Mouse (Mus musculus): ENCODE results near the gene Tmub2.
A peak's percentile ranks its signal among the peaks of the same experiment; 100 is the strongest.

The Tmub2 gene

GRCm38 (mm10) chr11:102284501-102285094 is at the start of gene Tmub2:
Gene Tmub2 (plus strand): TSS chr11:102284931.
- peak; percentile 94 for DNase-seq (ENCODE audit: low spot score)

- no peak for DNase-seq (ENCODE audit: low spot score)
These were observed 48.7 kb upstream of the Tmub2 start for GRCm38 (mm10) chr11:102236022-102236421.

DNA sequence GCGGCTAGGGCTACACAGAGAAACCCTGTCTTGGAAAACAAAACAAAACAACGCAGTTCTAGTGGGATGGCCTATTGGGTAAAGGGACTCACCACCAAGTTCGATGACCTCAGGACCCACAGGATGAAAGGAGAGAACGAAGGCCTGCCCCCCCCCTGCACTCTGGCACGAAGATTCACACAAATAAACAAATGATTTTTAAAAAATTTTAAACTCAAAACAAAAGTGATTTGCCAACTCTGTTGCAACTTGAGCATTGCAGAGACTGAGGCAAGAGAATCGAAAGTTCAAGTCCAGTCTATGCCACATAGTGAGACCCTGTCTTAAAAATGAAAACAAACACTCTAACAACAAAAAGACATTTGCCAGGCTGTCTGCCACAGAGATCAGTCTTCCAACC is 44.1 kb upstream of the Tmub2 start:
- no peak for DNase-seq (ENCODE audit: low spot score)

DNA sequence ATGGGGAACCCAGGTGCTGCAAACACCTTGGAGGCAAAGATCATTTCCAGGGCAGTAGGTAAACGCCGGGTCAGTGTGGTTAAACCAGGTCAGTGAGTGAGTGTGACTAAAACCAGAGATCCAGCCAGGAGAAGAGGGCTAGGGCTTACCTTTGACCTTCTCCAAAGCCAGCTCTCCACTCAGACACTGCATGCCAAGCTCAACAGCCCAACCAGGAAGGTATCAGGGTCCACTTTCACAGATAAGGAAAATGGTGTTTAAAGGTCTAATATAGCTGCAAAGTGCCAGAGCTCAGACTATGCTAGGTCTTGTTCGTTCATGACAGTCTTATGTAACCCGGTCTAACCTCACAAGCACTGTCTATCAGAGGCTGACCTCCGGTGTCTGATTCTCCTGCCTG is 43.5 kb upstream of the Tmub2 start:
- no peak for DNase-seq (ENCODE audit: low spot score)

- DNase-seq (ENCODE audit: low spot score), result no peak
These were observed 42.9 kb upstream of the Tmub2 start for GRCm38 (mm10) chr11:102241874-102242273.

GRCm38 (mm10) chr11:102244926-102245449 is 39.7 kb upstream of the Tmub2 start:
- DNase-seq (ENCODE audit: low spot score), result peak; percentile 53

DNA sequence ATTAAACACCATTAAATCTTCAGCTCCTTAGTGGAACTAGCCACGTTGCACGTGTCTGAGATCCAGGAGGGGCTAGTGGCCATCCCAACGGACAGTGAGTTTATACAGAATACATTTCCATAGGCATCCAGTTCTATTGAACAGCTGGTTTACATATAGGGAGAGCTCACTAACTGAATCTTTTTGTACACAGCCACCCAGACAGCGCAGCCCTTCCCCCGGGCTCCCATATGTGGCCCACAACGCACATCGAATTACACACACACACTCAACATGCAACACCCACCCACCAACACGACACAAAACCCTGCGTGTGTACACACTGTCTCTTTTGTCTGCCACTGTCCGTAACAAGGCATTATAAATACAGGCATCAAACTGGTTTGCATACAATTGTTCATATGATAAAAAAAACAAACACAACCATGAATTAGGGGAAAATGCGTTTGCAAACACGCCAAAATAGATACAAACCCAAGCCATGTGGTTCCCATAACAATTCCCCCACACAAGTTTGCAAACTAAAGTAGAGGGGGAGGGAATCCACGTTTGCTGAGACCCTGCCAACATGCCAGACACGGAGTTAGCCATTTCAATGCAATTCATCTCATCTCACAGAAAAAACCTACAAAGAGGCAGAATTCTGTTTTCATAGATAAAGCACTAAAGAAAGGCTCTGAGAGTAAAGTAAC is 39.0 kb upstream of the Tmub2 start:
- DNase-seq (ENCODE audit: low spot score), result no peak

DNA sequence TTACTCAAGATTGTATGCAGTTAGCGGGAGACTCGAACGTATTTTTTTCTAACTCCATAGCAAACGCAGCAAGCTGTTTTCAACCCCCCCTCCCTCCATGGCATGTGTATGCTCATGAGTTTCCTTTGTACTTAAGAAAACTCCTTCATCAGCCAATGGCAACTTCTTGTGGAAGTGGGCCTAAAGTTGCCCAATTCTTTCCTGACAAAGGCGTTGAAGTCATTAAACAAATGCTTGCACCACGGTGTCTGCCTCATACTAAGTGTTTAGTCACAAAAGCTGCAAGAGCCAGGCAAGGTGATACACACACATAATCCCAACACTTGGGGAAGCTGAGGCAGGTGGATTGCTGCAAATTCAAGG is 38.5 kb upstream of the Tmub2 start:
- DNase-seq (ENCODE audit: low spot score), result no peak

DNA sequence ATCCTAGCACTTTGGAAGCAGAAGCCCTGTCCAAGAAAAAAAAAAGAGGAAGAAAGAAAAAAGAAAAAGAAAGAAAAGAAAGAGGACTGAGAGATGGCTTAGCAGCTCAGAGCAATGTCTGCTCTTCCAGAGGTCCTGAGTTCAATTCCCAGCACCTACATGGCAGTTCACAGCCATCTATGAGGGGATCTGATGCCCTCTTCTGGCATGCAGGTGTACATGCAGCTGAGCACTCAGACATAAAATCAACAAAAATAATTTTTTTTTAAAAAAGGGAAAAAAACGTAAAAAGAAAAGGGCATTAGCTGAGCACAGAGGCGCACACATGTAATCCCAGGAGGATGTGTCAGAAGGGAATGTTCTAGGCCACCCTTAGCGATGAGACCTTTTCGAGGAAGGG is 37.9 kb upstream of the Tmub2 start:
- DNase-seq (ENCODE audit: low spot score), result no peak

GRCm38 (mm10) chr11:102248630-102249230 is 36.0 kb upstream of the Tmub2 start, which contains the start of gene BC030867:
Gene BC030867 (plus strand): TSS chr11:102248882.
- peak; percentile 88 for DNase-seq (ENCODE audit: low spot score)

DNA sequence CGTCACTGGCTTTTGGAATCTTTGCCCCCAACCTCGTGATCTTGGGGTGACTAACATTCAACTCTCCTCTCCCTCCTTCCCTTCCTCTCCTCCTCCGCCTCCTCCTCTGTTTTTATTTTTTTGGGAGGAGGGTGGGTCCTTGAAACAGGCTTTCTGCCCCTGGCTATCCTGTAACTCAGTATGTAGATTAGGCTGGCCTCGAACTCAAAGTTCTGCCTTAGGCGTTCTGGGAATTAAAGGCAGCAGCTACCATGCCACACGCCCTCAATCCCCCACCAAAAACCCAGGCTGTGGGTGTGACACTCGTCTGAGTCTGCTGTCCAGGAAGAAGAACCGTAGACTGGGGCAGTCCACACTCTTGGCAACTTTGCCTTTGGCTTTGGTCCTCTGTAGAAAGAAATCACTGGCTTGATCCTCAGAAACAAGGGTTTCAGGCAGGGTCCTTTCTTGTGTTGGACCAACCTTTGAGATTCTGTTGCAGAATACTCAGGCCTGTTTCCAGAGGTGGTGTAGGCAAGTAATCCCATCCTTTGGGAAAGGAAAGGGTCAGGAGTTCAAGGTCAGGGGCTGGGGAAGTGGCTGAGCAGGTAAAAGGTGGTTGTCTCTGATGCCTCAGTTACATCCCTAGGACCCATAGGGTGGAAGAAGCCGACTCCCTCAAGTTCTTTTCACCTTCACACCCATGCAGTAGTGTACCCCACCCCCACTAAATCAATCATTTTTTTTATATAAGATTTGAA is 35.2 kb upstream of the Tmub2 start:
- no peak for DNase-seq (ENCODE audit: low spot score)

GRCm38 (mm10) chr11:102257514-102257913 is 27.2 kb upstream of the Tmub2 start:
- DNase-seq (ENCODE audit: low spot score), result no peak

DNA sequence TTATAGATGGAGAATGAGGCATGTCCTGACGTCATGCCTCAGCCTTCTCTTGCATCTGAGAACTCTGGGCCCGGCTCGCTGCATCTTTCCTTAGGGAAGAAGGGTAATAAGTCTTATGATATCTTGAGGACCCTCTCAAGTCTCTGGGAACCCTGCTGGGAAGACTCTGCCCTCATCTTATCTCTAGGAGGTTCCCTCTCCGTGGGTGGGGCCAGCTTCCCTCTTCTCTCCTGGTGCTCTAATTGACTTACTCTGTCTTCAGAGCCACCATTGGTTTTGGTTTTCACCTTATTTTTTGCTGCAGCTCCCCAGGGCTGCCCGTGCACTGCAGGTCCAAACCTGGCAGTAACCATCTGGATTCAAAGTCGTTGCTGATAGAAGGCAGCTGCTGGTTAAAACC is 26.6 kb upstream of the Tmub2 start:
- no peak for DNase-seq (ENCODE audit: low spot score)

GRCm38 (mm10) chr11:102258521-102258920 is 26.2 kb upstream of the Tmub2 start:
- no peak for DNase-seq (ENCODE audit: low spot score)

DNA sequence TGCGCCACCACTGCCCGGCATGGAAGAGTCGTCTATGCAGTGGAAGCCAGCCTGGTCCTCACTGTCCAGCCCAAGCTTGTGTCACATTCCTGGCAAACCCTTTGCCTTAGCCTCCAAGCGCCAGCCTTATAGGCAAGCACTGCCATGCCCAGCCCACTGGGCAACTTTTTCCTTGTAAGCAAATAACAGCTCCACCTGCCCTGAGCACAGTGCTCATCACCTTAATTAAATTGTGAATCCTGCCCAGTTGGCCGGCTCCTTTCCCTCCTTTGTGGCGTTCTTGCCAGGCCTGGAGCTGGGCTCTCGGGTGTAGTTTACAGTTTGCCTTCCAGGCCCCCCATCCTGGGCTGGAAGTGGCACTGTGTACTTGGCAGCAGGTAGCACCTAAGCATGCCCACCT is 21.5 kb upstream of the Tmub2 start:
- no peak for DNase-seq (ENCODE audit: low spot score)

- no peak for DNase-seq (ENCODE audit: low spot score)
These were observed 18.9 kb upstream of the Tmub2 start for GRCm38 (mm10) chr11:102265816-102266215.

GRCm38 (mm10) chr11:102266631-102267355 is 17.9 kb upstream of the Tmub2 start:
- no peak for DNase-seq (ENCODE audit: low spot score)

- peak; percentile 69 for DNase-seq (ENCODE audit: low spot score)
These were observed 17.3 kb upstream of the Tmub2 start for GRCm38 (mm10) chr11:102267480-102267879.

DNA sequence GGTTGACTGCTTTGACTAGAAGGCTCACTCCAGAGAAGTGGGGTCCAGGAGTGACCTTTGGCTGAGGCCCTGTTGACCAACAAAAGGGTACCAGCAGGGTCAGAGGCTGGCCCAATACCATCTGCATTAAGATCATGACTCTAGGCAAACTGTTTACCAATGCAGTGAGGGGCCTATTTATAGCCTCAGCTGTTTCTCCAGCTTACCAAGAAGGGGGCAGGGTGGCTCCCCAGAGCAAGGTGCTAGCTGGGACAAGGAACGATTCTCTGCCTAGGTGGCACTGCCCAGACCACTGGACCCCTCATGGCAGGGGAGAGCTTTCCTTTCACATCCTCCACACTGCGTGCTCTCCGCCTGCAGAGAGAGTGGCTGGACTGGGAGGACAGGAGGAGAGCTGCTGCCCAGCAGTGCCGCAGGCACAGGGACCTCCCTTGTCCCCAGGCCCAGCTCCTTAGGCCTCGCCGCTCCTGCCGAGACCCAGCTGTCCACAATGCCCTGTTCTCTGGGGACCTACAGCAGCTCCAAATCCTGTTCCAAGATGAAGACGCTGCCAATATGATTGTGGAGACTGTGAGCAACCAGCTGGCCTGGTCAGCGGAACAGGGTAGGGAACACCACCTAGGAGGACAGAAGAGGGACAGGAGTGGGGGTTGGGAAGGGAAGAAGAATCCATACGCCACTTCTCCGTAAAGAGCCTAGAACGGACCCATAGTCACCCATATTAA is 16.0 kb upstream of the Tmub2 start, which contains the start of gene Asb16:
Asb16 (plus strand) TSS at position 224 of the 725 bp plus-strand sequence.
- no peak for DNase-seq (ENCODE audit: low spot score)

GRCm38 (mm10) chr11:102276411-102276915 is 8.3 kb upstream of the Tmub2 start:
- DNase-seq (ENCODE audit: low spot score), result no peak

DNA sequence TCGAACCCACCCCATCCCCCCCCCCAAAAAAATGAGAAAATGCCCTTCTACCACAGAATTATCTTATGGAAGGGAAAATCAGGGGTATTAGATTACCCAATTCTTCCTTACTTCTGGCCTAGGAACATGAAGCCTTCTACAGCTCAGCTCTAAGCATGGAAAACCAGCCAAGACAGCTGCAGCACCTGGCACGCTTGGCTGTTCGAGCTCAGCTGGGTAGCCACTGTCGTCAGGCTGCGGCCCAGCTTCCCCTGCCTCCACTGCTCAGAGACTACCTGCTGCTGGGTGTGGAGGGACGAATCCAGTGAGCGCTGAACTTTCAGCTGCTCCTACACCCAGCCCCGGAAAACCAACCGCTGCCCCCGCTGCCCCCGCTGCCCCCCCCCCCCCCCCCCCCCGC is 7.0 kb upstream of the Tmub2 start:
- DNase-seq (ENCODE audit: low spot score), result no peak

Data from ovary, postnatal 36 days (tissue).